Comparison of ENCODE assay signal across 13 mouse cellular contexts in the genomic region with DNA sequence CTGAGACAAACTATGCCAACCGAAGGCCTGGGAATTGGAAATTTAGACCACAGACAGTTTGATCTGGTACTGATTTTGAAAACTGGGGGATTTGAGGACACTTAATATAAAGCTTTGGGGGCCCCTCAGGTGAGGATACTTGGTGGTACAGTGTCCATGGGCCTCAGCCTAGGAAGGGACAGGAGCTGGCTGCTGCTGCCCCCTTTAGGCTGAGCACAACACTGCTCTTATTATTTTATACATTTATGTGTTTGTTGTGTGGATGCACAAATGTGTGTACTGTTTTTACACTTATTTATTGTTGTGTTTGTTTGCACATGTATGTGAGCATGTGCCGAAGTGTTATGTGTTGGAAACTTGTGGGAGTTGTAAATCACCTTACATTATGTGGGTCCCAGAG. TPM values are rescaled to one million over a fixed set of nuclear protein-coding genes. Genes with fewer than 3 reads are reported as not detected.
DNase-seq lines count a peak whose midpoint lies in the region; ATAC-seq and TF ChIP-seq lines count a peak whose summit lies in the region.
"Had no signal": no experiment of that assay in that cellular context is flagged by ENCODE, and none has a peak within 500 bp of the region (broad histone marks: within the 10 kb centered on the region; RNA-seq: fewer than 3 reads in every experiment).

No protein-coding gene starts in this region.

- DNase-seq in kidney, adult 2 months = no peak
- peak; percentile 28 for DNase-seq in midbrain, embryonic 11.5 days (ENCODE audit: low spot score, missing footprints)
- peak; percentile 6 for DNase-seq in induced T-regulatory cell, adult 2 months (ENCODE audit: low read depth)
- DNase-seq in ovary, postnatal 14 days (ENCODE audit: low spot score) = no peak
- DNase-seq: cerebellum, adult 8-10 months; gastrocnemius, postnatal 36 days had no signal

- ATAC-seq in kidney, embryonic 14.5 days (ENCODE audit: low FRiP score, low TSS enrichment) = no peak
- no peak for ATAC-seq in midbrain, embryonic 11.5 days (ENCODE audit: low FRiP score)
- ATAC-seq in midbrain, embryonic 16.5 days = no peak
- no peak for ATAC-seq in stomach, embryonic 16.5 days (ENCODE audit: insufficient read depth, low FRiP score)
- ATAC-seq: activated CD4-positive, CD25-positive, alpha-beta regulatory T cell, adult 4 months; forebrain, embryonic 16.5 days had no signal

- no peaks in the 10 kb centered on the region for H3K9me3 ChIP-seq in kidney, embryonic 14.5 days (ENCODE audit: control insufficient read depth, low read length)
- no peaks in the 10 kb centered on the region for H3K9me3 ChIP-seq in midbrain, embryonic 11.5 days (ENCODE audit: control insufficient read depth, low read length)
- H3K9me3 ChIP-seq in midbrain, embryonic 16.5 days (replicated peaks; ENCODE audit: control insufficient read depth, low read length, poor library complexity, severe bottlenecking) = no peaks in the 10 kb centered on the region
- no peaks in the 10 kb centered on the region for H3K9me3 ChIP-seq in stomach, embryonic 16.5 days (replicated peaks; ENCODE audit: control insufficient read depth, low read length)
- H3K9me3 ChIP-seq: embryonic facial prominence, embryonic 13.5 days; G1E had no signal

- TF ChIP-seq POLR2A in kidney, adult 2 months (IDR thresholded peaks at IDR 0.05; ENCODE audit: low read depth, low read length) = no peak

- H3K36me3 ChIP-seq in kidney, adult 2 months (ENCODE audit: control insufficient read depth, insufficient read depth, low read length) = no peaks in the 10 kb centered on the region
- H3K36me3 ChIP-seq in kidney, embryonic 14.5 days (ENCODE audit: control insufficient read depth, insufficient read depth, low read length) = no peaks in the 10 kb centered on the region
- no peaks in the 10 kb centered on the region for H3K36me3 ChIP-seq in midbrain, embryonic 11.5 days (ENCODE audit: control insufficient read depth, insufficient read depth, low read length)
- no peaks in the 10 kb centered on the region for H3K36me3 ChIP-seq in midbrain, embryonic 16.5 days (ENCODE audit: control insufficient read depth, insufficient read depth, low read length)
- no peaks in the 10 kb centered on the region for H3K36me3 ChIP-seq in stomach, embryonic 16.5 days (ENCODE audit: control insufficient read depth, insufficient read depth, low read length)
- H3K36me3 ChIP-seq: embryonic facial prominence, embryonic 13.5 days; G1E had no signal

- H3K27me3 ChIP-seq in kidney, adult 2 months (replicated peaks; ENCODE audit: control insufficient read depth, insufficient read depth, low read length) = no peaks in the 10 kb centered on the region
- no peaks in the 10 kb centered on the region for H3K27me3 ChIP-seq in kidney, embryonic 14.5 days (ENCODE audit: control insufficient read depth, insufficient read depth, low read length)
- no peaks in the 10 kb centered on the region for H3K27me3 ChIP-seq in midbrain, embryonic 11.5 days (ENCODE audit: control insufficient read depth, insufficient read depth, low read length)
- H3K27me3 ChIP-seq in midbrain, embryonic 16.5 days (ENCODE audit: control insufficient read depth, insufficient read depth, low read depth, low read length) = no peaks in the 10 kb centered on the region
- no peaks in the 10 kb centered on the region for H3K27me3 ChIP-seq in stomach, embryonic 16.5 days (ENCODE audit: control insufficient read depth, insufficient read depth, low read length)
- H3K27me3 ChIP-seq: embryonic facial prominence, embryonic 13.5 days had no signal

- no peak overlapping the region for H3K27ac ChIP-seq in kidney, adult 2 months (ENCODE audit: insufficient read depth, low read depth, low read length)
- no peak overlapping the region for H3K27ac ChIP-seq in kidney, embryonic 14.5 days (ENCODE audit: low read depth, low read length)
- no peak overlapping the region for H3K27ac ChIP-seq in midbrain, embryonic 11.5 days (ENCODE audit: low read depth, low read length)
- H3K27ac ChIP-seq in midbrain, embryonic 16.5 days (ENCODE audit: low read length) = no peak overlapping the region
- H3K27ac ChIP-seq in stomach, embryonic 16.5 days (ENCODE audit: low read length) = peak overlapping the region; percentile 92
- H3K27ac ChIP-seq: embryonic facial prominence, embryonic 13.5 days had no signal

- TF ChIP-seq CTCF in kidney, adult 2 months (conservative IDR thresholded peaks at IDR 0.05; ENCODE audit: insufficient read depth, insufficient read length, low read depth, low read length) = peak; percentile 38; the same call in 1 of the 2 replicates

- no peak overlapping the region for H3K4me3 ChIP-seq in kidney, adult 2 months (ENCODE audit: insufficient read depth, low read depth, low read length)
- H3K4me3 ChIP-seq in kidney, embryonic 14.5 days (ENCODE audit: low read length) = no peak overlapping the region
- H3K4me3 ChIP-seq in midbrain, embryonic 11.5 days (ENCODE audit: low read depth, low read length) = no peak overlapping the region
- H3K4me3 ChIP-seq in midbrain, embryonic 16.5 days (ENCODE audit: low read depth, low read length) = no peak overlapping the region
- H3K4me3 ChIP-seq in stomach, embryonic 16.5 days (replicated peaks; ENCODE audit: low read length) = no peak overlapping the region
- H3K4me3 ChIP-seq: embryonic facial prominence, embryonic 13.5 days had no signal

- H3K4me2 ChIP-seq in kidney, embryonic 14.5 days (replicated peaks; ENCODE audit: low read depth, low read length) = no peak overlapping the region
- no peak overlapping the region for H3K4me2 ChIP-seq in midbrain, embryonic 11.5 days
- H3K4me2 ChIP-seq in midbrain, embryonic 16.5 days (ENCODE audit: low read length) = no peak overlapping the region
- H3K4me2 ChIP-seq in stomach, embryonic 16.5 days (ENCODE audit: low read depth, low read length) = no peak overlapping the region
- H3K4me2 ChIP-seq: embryonic facial prominence, embryonic 13.5 days had no signal

- H3K4me1 ChIP-seq in kidney, adult 2 months (ENCODE audit: control insufficient read depth, insufficient read depth, low read length) = no peaks in the 10 kb centered on the region
- peaks cover 4% of the 10 kb centered on the region; the same call in 1 of the 2 replicates for H3K4me1 ChIP-seq in kidney, embryonic 14.5 days (ENCODE audit: control insufficient read depth, insufficient read depth, low read length)
- no peaks in the 10 kb centered on the region for H3K4me1 ChIP-seq in midbrain, embryonic 11.5 days (ENCODE audit: control insufficient read depth, insufficient read depth, low read length)
- H3K4me1 ChIP-seq in midbrain, embryonic 16.5 days (ENCODE audit: control insufficient read depth, insufficient read depth, low read length) = no peaks in the 10 kb centered on the region
- H3K4me1 ChIP-seq in stomach, embryonic 16.5 days (ENCODE audit: control insufficient read depth, insufficient read depth, low read length) = peaks cover 22% of the 10 kb centered on the region

- WGBS in kidney, adult 2 months = 93% methylated on average over 2 of the region's 2 CpGs
- 90% methylated on average over 2 of the region's 2 CpGs for WGBS in kidney, embryonic 14.5 days
- WGBS in midbrain, embryonic 11.5 days = 90% methylated on average over 2 of the region's 2 CpGs
- 87% methylated on average over 2 of the region's 2 CpGs for WGBS in midbrain, embryonic 16.5 days
- 80% methylated on average over 2 of the region's 2 CpGs for WGBS in stomach, embryonic 16.5 days

- H3K9ac ChIP-seq in kidney, embryonic 14.5 days (ENCODE audit: low read depth, low read length) = no peak overlapping the region
- no peak overlapping the region for H3K9ac ChIP-seq in midbrain, embryonic 11.5 days (ENCODE audit: low read length)
- H3K9ac ChIP-seq in midbrain, embryonic 16.5 days (ENCODE audit: low read depth, low read length) = no peak overlapping the region
- H3K9ac ChIP-seq in stomach, embryonic 16.5 days (ENCODE audit: low read length) = no peak overlapping the region
- H3K9ac ChIP-seq: embryonic facial prominence, embryonic 13.5 days had no signal

RNA-seq across cellular contexts. Expression of gene Fam174b, which starts 9.2 kb away (rescaled TPM):
- 17.1 and 17.4 TPM in 2 replicates for polyA plus RNA-seq in kidney, adult 2 months (2012; rRNA removed)
- 17.9 and 33.9 TPM in 2 replicates for polyA plus RNA-seq in kidney, embryonic 14.5 days (2014; fragmentation: Nextera tagmentation; extraction: Ambion mirVana)
- polyA plus RNA-seq in midbrain, embryonic 11.5 days (2014; fragmentation: Nextera tagmentation; extraction: Ambion mirVana) = 28.9 and 36.3 TPM in 2 replicates
- polyA plus RNA-seq in midbrain, embryonic 16.5 days (2015; fragmentation: Nextera tagmentation; extraction: Ambion mirVana) = 33.8 and 35.9 TPM in 2 replicates
- polyA plus RNA-seq in stomach, embryonic 16.5 days (2015; fragmentation: Nextera tagmentation; extraction: Ambion mirVana) = 68.1 and 71.3 TPM in 2 replicates

Comparison
In these comparisons a context has a peak if more than half of its experiments do, and no peak if none do; other contexts are left out.
1. DNase-seq: peak in midbrain, embryonic 11.5 days (single experiment) and induced T-regulatory cell, adult 2 months (single experiment); none in kidney, adult 2 months (single experiment) and ovary, postnatal 14 days (single experiment).